13 mouse cellular contexts compared by ENCODE assay signal in genomic region chr13:71649031-71649430, GRCm38 (mm10).
DNase-seq lines count a peak whose midpoint lies in the region.
"Had no signal": no experiment of that assay in that cellular context is flagged by ENCODE, and none has a peak within 500 bp of the region (broad histone marks: within the 10 kb centered on the region; RNA-seq: fewer than 3 reads in every experiment).

No protein-coding gene starts in this region.

- peak; percentile 58 for DNase-seq in urinary bladder, postnatal 14 days (ENCODE audit: low spot score)
- DNase-seq in urinary bladder, adult 2 months (ENCODE audit: low spot score): no peak
- peak; percentile 72 for DNase-seq in Muller cell, postnatal 12 days (ENCODE audit: inconsistent ontology term)
- peak; percentile 88 for DNase-seq in fat pad, adult 2 months (ENCODE audit: extremely low read depth, low read depth, low spot score)
- no peak for DNase-seq in kidney, postnatal 36 days
- DNase-seq in spleen, postnatal 14 days (ENCODE audit: low spot score in 2 of 2): no peak
- DNase-seq: adrenal gland, postnatal 14 days; cerebellum, adult 11-12 months; cerebellum, adult 9-11 months; cerebellum, postnatal 36 days; gastrocnemius, postnatal 10 days; heart, postnatal 10 days; heart, postnatal 4 days had no signal

Comparison
In these comparisons a context has a peak if more than half of its experiments do, and no peak if none do; other contexts are left out.
1. DNase-seq: peak in urinary bladder, postnatal 14 days (single experiment), Muller cell, postnatal 12 days (single experiment) and fat pad, adult 2 months (single experiment); none in urinary bladder, adult 2 months (single experiment), kidney, postnatal 36 days (0 of 2) and spleen, postnatal 14 days (0 of 2).